Mouse (Mus musculus) neural tube, embryonic 11.5 days (tissue): ENCODE measurements around the gene Frem1. TPM values are rescaled to one million over a fixed set of nuclear protein-coding genes. Genes with fewer than 3 reads are reported as not detected.

Experiments used
- ATAC-seq: fragments of 200-750 bp; cut with Nextera tagmentation; 2 replicates; pipeline ENCODE4 v1.8.0; 2017; ENCODE audit warnings: moderate number of reproducible peaks, mild to moderate bottlenecking, moderate TSS enrichment, moderate library complexity; ENCODE audit not compliant: insufficient read depth, low FRiP score, low TSS enrichment
- DNase-seq: peaks from one replicate; pipeline ENCODE4 v3.0.0-alpha.2; 2015; ENCODE audit warnings: low spot score
- H3K27ac ChIP-seq: fragments of 300-500 bp; sonication (generic); 2 replicates; pipeline ENCODE4 v1.5.1; 2014; ENCODE audit warnings: low read depth, mild to moderate bottlenecking, low read length
- H3K27me3 ChIP-seq: fragments of 300-500 bp; sonication (generic); 2 replicates; pipeline ENCODE4 v1.6.1; 2014; ENCODE audit warnings: mild to moderate bottlenecking, low read length, mixed read lengths; ENCODE audit not compliant: control insufficient read depth, insufficient read depth
- H3K36me3 ChIP-seq: fragments of 300-500 bp; sonication (generic); 2 replicates; pipeline ENCODE4 v1.6.1; 2014; ENCODE audit warnings: mild to moderate bottlenecking, low read length, moderate library complexity, mixed read lengths; ENCODE audit not compliant: control insufficient read depth, insufficient read depth
- H3K4me1 ChIP-seq: fragments of 300-500 bp; sonication (generic); 2 replicates; pipeline ENCODE4 v1.6.1; 2014; ENCODE audit warnings: low read length, mixed read lengths; ENCODE audit not compliant: control insufficient read depth, insufficient read depth
- H3K4me2 ChIP-seq: fragments of 300-500 bp; sonication (generic); 2 replicates; pipeline ENCODE4 v1.6.1; 2014; ENCODE audit warnings: low read depth, mild to moderate bottlenecking, moderate library complexity
- H3K4me3 ChIP-seq: fragments of 300-500 bp; sonication (generic); 2 replicates; pipeline ENCODE4 v1.5.1; 2014; ENCODE audit warnings: low read depth, low read length
- H3K9ac ChIP-seq: fragments of 300-500 bp; sonication (generic); 2 replicates; pipeline ENCODE4 v1.6.1; 2014; ENCODE audit warnings: mild to moderate bottlenecking, low read length
- H3K9me3 ChIP-seq: fragments of 300-500 bp; sonication (generic); 2 replicates; pipeline ENCODE4 v1.6.1; 2016; ENCODE audit warnings: low read length; ENCODE audit not compliant: control insufficient read depth
- WGBS: fragments of 180-500 bp; shearing (Covaris S2); extraction: QIAGEN DNeasy Blood & Tissue Kit; methylation state at CpG from one replicate; pipeline ENCODE4 v1.1.7; 2014; 5-methylcytosine and 5-hydroxymethylcytosine counted together
- polyA plus RNA-seq: library from polyadenylated mRNA; unstranded; fragments of >200 nt; fragmentation: Nextera tagmentation; extraction: Ambion mirVana; gene quantifications from 2 replicates; pipeline ENCODE4 v1.2.1, GENCODE M21; 2014

The Frem1 gene
- polyA plus RNA-seq, 1 experiment from 2014 or later, result 4.1 TPM

DNA sequence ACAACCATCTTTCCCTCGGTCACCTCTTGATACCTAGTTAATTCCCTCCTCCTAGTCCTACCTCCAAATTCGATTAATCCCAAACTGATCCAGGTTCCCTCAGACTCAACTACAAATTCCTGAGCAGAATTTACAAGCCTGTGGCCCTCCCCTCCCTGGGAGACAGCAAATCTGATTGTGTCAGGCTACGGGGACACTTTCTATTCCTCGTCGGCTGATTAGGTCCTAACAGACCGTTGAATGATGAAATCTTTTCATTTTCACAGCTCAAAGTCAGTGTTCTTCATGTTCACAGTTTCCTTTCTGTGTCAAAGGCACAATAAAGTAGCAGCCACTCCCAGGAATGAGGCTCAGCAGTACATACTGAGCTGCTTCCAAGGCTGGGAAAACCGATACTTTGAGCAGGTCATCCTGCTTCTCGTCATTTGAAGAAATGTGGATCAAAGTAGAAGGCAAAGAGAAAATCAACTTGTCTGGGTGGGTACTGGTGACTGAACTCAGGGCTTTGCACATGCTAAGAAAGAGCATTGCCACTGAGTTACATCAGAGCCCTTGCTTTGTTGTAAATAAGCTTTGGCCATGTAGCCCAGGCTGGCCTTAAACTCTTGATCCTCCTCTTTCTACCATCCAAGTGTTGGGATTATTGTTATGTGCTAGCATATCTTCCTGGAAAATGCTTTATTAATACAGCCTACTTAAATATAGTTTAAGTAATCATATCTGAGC, 187.0 kb downstream of the Frem1 start:
- Histone ChIP-seq H3K36me3 (no peaks in the 10 kb centered on the region), H3K27me3 (no peaks in the 10 kb centered on the region), H3K27ac (no peak overlapping the region), H3K4me2 (no peak overlapping the region), H3K9me3 (no peaks in the 10 kb centered on the region), H3K4me1 (no peaks in the 10 kb centered on the region), H3K9ac (no peak overlapping the region), H3K4me3 (no peak overlapping the region)
- WGBS, result 87% methylated on average over 8 of the region's 8 CpGs
- no peak for DNase-seq
- ATAC-seq, result no peak

DNA sequence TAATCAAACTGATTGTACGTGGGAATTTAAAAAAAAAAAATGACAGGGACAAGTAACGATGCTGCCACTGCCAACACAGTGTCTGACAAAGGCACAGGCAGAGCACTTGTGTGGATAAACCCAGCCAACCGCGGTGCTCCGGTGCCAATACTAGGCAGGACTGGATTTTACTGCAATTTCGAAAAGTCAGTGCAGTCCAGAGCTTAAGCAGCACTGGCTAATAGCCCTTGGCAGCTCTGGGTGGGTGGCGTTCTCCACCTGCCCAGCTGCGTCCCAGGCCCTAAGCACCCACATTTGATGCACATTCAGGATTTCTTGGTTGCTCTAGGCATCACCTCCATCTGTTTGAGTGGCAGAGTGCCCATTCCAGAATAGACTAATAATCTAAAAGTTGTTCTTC, 188.8 kb downstream of the Frem1 start:
- H3K27me3 ChIP-seq, result no peaks in the 10 kb centered on the region
- no peak overlapping the region for H3K27ac ChIP-seq
- ATAC-seq, result no peak
- no peaks in the 10 kb centered on the region for H3K9me3 ChIP-seq
- H3K4me3 ChIP-seq, result no peak overlapping the region
- H3K4me1 ChIP-seq, result peaks cover 4% of the 10 kb centered on the region; the same call in 1 of the 2 replicates
- 91% methylated on average over 8 of the region's 8 CpGs for WGBS
- H3K9ac ChIP-seq, result no peak overlapping the region
- H3K4me2 ChIP-seq, result no peak overlapping the region
- DNase-seq, result no peak
- H3K36me3 ChIP-seq, result no peaks in the 10 kb centered on the region

DNA sequence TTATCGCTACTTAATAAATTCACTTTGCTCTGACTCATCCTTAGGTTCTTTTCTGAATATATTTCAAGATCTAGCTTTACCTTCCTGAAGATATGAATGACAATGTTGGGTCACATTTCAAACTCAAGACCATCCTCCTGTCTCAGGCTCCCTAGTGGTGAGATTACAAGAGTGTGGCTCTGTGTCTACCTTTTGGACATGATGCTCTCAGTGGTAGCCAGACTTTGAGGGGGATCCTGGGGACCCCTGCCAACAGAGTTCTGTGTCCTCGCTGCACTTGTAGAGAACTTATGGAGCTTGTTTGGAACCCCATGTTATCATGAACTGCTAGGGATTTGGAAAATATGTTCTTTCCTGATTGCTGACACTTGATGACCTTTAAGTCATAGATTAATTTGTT, 190.7 kb downstream of the Frem1 start:
- Histone ChIP-seq H3K4me3 (no peak overlapping the region), H3K4me1 (peaks cover 4% of the 10 kb centered on the region; the same call in 1 of the 2 replicates), H3K9ac (no peak overlapping the region), H3K9me3 (no peaks in the 10 kb centered on the region), H3K27me3 (no peaks in the 10 kb centered on the region), H3K27ac (no peak overlapping the region), H3K4me2 (no peak overlapping the region), H3K36me3 (no peaks in the 10 kb centered on the region)
- DNase-seq, result no peak
- 90% methylated on average over 2 of the region's 2 CpGs for WGBS
- ATAC-seq, result no peak

DNA sequence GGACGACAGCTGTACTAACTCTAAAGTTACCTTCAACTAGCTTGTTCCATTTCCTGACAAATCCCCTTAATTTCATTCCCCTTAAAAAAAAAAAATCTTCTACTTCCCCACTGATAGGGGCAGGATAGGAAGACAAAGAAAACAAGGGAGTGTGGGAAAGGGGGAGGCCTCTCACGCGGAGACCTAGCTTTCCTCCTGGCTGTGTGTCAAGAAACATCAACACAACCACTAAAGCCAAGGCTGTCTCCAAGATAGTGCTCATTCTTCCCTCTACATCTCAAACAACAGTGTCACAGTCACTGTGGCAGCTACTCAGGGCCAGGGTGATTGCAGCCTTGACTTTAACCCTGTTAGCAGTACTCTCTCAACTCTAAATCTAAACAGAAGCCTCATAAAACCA, 191.6 kb downstream of the Frem1 start:
- Histone ChIP-seq H3K9me3 (no peaks in the 10 kb centered on the region), H3K27ac (no peak overlapping the region), H3K27me3 (no peaks in the 10 kb centered on the region), H3K4me2 (no peak overlapping the region), H3K4me3 (no peak overlapping the region), H3K9ac (no peak overlapping the region), H3K4me1 (peaks cover 4% of the 10 kb centered on the region; the same call in 1 of the 2 replicates), H3K36me3 (no peaks in the 10 kb centered on the region)
- no peak for DNase-seq
- 55% methylated on average over 3 of the region's 3 CpGs for WGBS
- ATAC-seq, result no peak

DNA sequence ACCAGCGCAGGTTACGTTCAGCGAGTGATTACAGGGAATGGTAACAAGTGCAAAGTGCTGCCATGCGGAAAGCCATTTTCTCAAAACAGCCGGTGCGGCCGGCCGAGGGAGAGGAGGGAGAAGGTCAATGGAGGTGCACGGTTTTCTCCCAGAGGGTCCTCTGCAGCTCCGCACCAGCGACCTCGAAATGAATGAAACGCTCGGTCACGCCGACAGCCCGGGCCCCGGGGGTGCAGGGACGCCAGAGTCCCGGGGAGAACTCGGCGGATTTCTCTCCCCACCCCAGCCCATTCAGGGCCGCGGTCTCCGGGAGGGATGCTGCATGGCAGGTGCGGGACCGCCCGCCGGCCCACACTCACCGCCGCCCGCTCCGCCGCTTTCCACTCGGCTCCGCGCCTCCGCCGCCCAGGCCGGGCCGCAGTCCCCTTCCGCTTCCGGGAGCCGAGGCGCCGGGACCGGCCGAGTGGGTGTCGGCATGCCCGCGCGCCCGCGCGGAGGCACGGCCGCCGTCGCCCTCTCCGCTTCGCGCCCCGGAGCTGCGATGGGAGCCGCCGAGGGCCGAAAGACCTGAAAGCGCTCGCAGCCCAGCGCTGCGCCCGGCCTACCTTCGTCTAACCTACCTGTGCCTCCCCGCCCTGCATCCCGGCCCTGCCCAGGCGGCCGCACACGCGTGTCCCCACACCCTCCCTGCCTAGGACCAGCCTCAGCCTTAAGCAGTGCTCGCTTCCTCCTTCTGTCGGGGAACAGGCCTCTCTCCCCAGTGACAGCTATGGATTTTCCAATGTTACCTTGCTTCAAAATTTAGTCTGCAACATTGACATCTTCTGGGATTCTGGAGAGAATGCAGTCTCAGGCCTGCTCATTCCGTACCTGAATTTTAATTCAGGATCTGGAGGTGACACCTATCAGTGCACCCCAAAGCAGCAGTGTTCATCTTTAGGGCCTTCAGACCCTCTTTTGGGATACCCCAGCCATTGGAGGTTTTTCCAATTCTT, 192.7 kb downstream of the Frem1 start, which contains the start of gene Zdhhc21:
TSS of gene Zdhhc21 (minus strand) at position 828 of the 995 bp plus-strand sequence.
- peaks cover 4% of the 10 kb centered on the region; the same call in 1 of the 2 replicates for H3K4me1 ChIP-seq
- peak within 1 kb of the TSS; percentile 68 for H3K4me2 ChIP-seq
- H3K27ac ChIP-seq, result peak within 1 kb of the TSS; percentile 42
- no peaks in the 10 kb centered on the region for H3K9me3 ChIP-seq
- no peaks in the 10 kb centered on the region for H3K27me3 ChIP-seq
- DNase-seq, result peak; percentile 81
- ATAC-seq, result peak; percentile 90
- H3K36me3 ChIP-seq, result no peaks in the 10 kb centered on the region
- WGBS, result 2% methylated on average over 80 of the region's 82 CpGs
- peak within 1 kb of the TSS; percentile 61 for H3K4me3 ChIP-seq
- H3K9ac ChIP-seq, result peak within 1 kb of the TSS; percentile 78

DNA sequence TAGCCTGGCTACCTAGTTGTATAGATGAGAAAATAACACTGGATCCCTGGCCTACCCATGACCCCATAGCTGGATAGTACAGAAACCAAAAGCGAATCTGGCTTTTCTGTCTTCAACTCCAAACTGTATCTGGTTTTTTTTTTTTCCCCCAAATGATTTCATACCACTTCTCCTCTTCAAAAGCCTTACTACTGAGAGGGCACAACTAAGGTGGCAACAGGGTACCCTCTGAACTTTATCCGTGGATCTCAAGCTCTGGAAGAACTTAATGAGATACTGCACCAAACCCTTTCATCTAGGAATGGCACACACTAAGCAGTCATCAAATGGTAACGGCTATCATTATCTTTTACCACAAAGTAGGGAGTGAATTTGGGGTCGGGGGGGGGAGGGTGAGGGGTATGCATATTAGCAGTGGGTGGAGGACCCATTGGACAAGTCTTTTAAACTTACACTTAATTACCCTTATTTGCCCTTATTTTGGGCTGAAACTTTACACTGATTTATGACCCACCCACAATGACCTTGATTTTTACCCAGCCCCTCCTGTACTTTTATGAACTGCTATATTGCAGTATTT, 193.6 kb downstream of the Frem1 start:
- Histone ChIP-seq H3K4me3 (peak overlapping the region; percentile 61), H3K4me1 (peaks cover 4% of the 10 kb centered on the region; the same call in 1 of the 2 replicates), H3K27ac (no peak overlapping the region), H3K27me3 (no peaks in the 10 kb centered on the region), H3K4me2 (peak overlapping the region; percentile 68), H3K9ac (peak overlapping the region; percentile 78), H3K36me3 (no peaks in the 10 kb centered on the region), H3K9me3 (no peaks in the 10 kb centered on the region)
- DNase-seq (no peak), ATAC-seq (peak; percentile 13; the same call in 1 of the 2 replicates)
- WGBS, result 21% methylated on average over 4 of the region's 4 CpGs

DNA sequence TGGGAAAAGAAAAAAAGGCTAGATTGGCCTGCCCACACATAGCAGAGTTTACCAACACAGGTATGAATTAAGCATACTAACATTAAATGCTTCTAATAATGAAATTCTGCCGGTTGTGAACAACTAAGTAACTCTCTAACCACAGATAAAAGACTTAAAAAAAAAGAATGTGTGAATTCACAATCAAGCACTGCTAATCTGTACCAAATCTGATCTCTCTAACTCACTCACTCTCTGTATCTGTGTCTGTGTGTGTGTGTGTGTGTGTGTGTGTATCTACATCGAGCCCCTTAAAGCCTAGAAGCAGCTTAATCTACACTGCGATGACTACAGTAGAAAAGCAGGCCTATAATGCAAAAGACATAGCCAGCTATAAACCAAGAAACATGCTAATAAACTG, 195.2 kb downstream of the Frem1 start:
- no peak overlapping the region for H3K27ac ChIP-seq
- no peak for ATAC-seq
- 92% methylated on average over 3 of the region's 3 CpGs for WGBS
- H3K27me3 ChIP-seq, result no peaks in the 10 kb centered on the region
- H3K36me3 ChIP-seq, result no peaks in the 10 kb centered on the region
- no peak for DNase-seq
- H3K9me3 ChIP-seq, result no peaks in the 10 kb centered on the region
- peaks cover 4% of the 10 kb centered on the region; the same call in 1 of the 2 replicates for H3K4me1 ChIP-seq
- no peak overlapping the region for H3K4me3 ChIP-seq
- no peak overlapping the region for H3K9ac ChIP-seq
- no peak overlapping the region for H3K4me2 ChIP-seq

DNA sequence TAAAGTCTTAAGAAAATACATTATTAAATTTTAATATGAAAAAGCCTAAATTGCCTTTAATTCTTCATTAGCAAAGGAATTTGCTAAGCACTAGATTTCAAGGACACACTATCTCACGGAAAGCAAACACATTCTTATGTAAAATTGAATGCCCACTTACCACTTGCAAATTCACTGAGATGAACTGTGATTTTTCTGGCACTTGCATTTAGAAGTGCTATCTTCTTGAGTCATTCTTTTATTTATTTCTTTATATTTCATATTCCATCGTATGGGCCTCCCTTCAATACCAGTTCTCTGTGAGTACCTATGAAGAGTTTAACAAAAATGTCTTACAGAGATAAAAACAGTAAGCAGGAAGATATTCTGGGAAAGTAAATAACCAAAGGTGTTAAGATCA, 198.3 kb downstream of the Frem1 start:
- Histone ChIP-seq H3K4me3 (no peak overlapping the region), H3K4me2 (no peak overlapping the region), H3K27ac (no peak overlapping the region), H3K4me1 (peaks cover 4% of the 10 kb centered on the region; the same call in 1 of the 2 replicates), H3K9me3 (no peaks in the 10 kb centered on the region), H3K9ac (no peak overlapping the region), H3K36me3 (no peaks in the 10 kb centered on the region), H3K27me3 (no peaks in the 10 kb centered on the region)
- WGBS, result 86% methylated on average over 2 of the region's 2 CpGs
- DNase-seq (no peak), ATAC-seq (no peak)
